Mouse (Mus musculus) thymus, adult 2 months (tissue): Measurements from ENCODE around the gene Adarb2. TPM values are rescaled to one million over a fixed set of nuclear protein-coding genes. Genes with fewer than 3 reads are reported as not detected.

Source experiments
- DNase-seq: peaks from one replicate; pipeline ENCODE4 v3.0.0; 2021
- H3K27ac ChIP-seq: fragments of 200-500 bp; 2 replicates; pipeline ENCODE4 v1.5.1; 2012; ENCODE audit warnings: low read length, control low read depth; ENCODE audit not compliant: control insufficient read depth, insufficient read depth
- H3K27me3 ChIP-seq: fragments of 200-500 bp; 2 replicates; pipeline ENCODE4 v1.6.1; 2012; ENCODE audit warnings: mild to moderate bottlenecking, low read length, moderate library complexity, mixed read lengths; ENCODE audit not compliant: control insufficient read depth, insufficient read depth
- H3K36me3 ChIP-seq: fragments of 200-500 bp; 2 replicates; pipeline ENCODE4 v1.6.1; 2012; ENCODE audit warnings: mild to moderate bottlenecking, low read length, moderate library complexity; ENCODE audit not compliant: control insufficient read depth, insufficient read depth
- H3K4me1 ChIP-seq: fragments of 200-500 bp; replicated peaks from 2 replicates; pipeline ENCODE4 v1.6.1; 2012; ENCODE audit warnings: low read length; ENCODE audit not compliant: control insufficient read depth, insufficient read depth
- H3K4me3 ChIP-seq: fragments of 200-500 bp; 2 replicates; pipeline ENCODE4 v1.5.1; 2012; ENCODE audit warnings: mild to moderate bottlenecking, low read length, control low read depth, moderate library complexity; ENCODE audit not compliant: control insufficient read depth, insufficient read depth
- CTCF ChIP-seq: fragments of 200-500 bp; IDR thresholded peaks from 2 replicates; pipeline ENCODE4 v1.5.1; 2012; ENCODE audit warnings: mild to moderate bottlenecking, control low read depth, low read length, moderate library complexity, borderline replicate concordance; ENCODE audit not compliant: control insufficient read depth, poor library complexity, insufficient read depth; ENCODE audit errors: extremely low read depth
- POLR2A ChIP-seq: fragments of 200-500 bp; IDR thresholded peaks from 2 replicates; pipeline ENCODE4 v1.6.1; 2012; ENCODE audit warnings: mild to moderate bottlenecking, low read length, control low read depth, moderate library complexity; ENCODE audit not compliant: control insufficient read depth, poor library complexity, insufficient read depth; ENCODE audit errors: extremely low read depth
- WGBS: fragments of 180-500 bp; shearing (Covaris S2); methylation state at CpG from one replicate; pipeline ENCODE4 v1.1.7; 2018; 5-methylcytosine and 5-hydroxymethylcytosine counted together
- polyA plus RNA-seq: library from polyadenylated mRNA; depleted of rRNA; stranded (reverse); fragments of >200 nt; gene quantifications from 2 replicates; pipeline ENCODE4 v1.2.3, GENCODE M21; 2012

The Adarb2 gene
- polyA plus RNA-seq, 1 experiment, result not detected

GRCm38 (mm10) chr13:8365523-8365922 lies 162.9 kb downstream of the Adarb2 start:
- H3K36me3 ChIP-seq, result no peaks in the 10 kb centered on the region
- H3K4me3 ChIP-seq, result no peak overlapping the region
- H3K27ac ChIP-seq, result no peak overlapping the region
- DNase-seq, result no peak
- no peaks in the 10 kb centered on the region for H3K27me3 ChIP-seq
- no peak for TF ChIP-seq CTCF
- TF ChIP-seq POLR2A, result no peak
- WGBS, result 94% methylated on average over 1 of the region's 1 CpGs
- H3K4me1 ChIP-seq, result no peaks in the 10 kb centered on the region

DNA sequence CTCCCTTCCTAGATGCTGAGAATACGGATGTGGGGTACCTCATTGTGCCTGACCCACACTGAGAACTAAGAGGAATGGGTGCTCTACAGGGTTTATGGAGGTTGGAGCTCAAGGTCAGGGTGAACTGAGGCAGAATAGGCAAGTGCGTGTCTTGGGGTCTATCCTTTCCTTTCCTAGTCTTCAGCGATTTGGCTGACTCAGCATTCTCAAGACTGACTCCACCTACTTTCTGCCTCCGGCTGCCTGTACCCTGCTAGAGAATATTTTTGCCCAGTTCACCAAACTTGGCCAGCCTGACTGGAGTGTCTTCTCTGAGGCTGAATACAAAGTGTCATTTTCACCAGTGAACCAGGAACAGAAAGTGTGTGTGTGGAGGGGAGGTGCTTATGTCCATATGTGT lies 163.4 kb downstream of the Adarb2 start:
- no peak overlapping the region for H3K27ac ChIP-seq
- 91% methylated on average over 4 of the region's 4 CpGs for WGBS
- TF ChIP-seq CTCF, result no peak

GRCm38 (mm10) chr13:8369868-8370387 lies 167.3 kb downstream of the Adarb2 start:
- Histone ChIP-seq H3K36me3 (no peaks in the 10 kb centered on the region), H3K4me3 (no peak overlapping the region), H3K27me3 (no peaks in the 10 kb centered on the region), H3K4me1 (no peaks in the 10 kb centered on the region), H3K27ac (no peak overlapping the region)
- 96% methylated on average over 7 of the region's 7 CpGs for WGBS
- TF ChIP-seq POLR2A, result no peak
- TF ChIP-seq CTCF, result no peak
- no peak for DNase-seq

More for the DNA sequence above, 163.4 kb downstream of the Adarb2 start:
- H3K36me3 ChIP-seq, result no peaks in the 10 kb centered on the region
- H3K4me1 ChIP-seq, result no peaks in the 10 kb centered on the region
- DNase-seq, result no peak
- no peaks in the 10 kb centered on the region for H3K27me3 ChIP-seq
- H3K4me3 ChIP-seq, result no peak overlapping the region

- Histone ChIP-seq H3K27me3 (no peaks in the 10 kb centered on the region), H3K36me3 (no peaks in the 10 kb centered on the region), H3K4me1 (no peaks in the 10 kb centered on the region), H3K27ac (no peak overlapping the region), H3K4me3 (no peak overlapping the region)
- 10% methylated on average over 1 of the region's 1 CpGs for WGBS
- no peak for DNase-seq
- TF ChIP-seq CTCF (no peak), POLR2A (no peak)
Observed at GRCm38 (mm10) chr13:8388541-8388940, 185.9 kb downstream of the Adarb2 start.

DNA sequence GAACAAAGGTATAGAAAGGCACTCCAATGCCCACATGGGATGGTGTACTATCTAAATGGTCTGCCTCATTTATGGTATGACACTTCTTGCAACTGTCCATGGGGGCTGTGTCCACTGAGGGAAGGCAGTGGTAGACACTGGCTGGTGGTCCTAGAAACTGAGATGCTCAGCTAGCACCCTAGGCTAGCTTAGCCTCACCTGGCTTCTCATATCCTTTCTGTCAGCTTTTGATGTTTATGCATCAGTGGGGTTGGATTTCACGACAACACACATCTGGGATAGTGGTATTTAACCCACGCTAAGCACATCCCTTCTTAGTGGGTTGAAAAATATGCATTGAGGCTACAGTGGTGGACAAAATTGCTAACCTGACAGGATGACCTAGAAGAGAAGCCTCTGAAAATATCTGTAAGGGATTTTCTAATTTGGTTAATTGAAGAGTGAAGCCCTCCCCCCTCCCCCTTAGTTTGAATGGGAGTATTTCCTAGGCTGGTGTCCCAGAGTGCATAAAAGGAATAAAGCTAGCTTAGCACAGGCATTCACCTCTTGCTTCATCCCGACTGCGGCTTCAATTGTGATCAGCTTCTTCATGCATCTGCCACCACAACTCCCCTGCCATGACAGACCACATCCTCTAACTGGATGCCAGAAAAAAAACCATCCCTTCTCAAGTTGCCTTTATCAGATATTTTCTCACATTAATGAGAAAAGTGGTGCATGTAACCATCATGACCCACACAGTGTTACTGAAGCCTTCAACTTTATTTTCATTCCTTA lies 197.8 kb downstream of the Adarb2 start:
- H3K4me1 ChIP-seq, result peaks cover 5% of the 10 kb centered on the region; the same call in 1 of the 2 replicates
- H3K4me3 ChIP-seq, result no peak overlapping the region
- 8% methylated on average over 4 of the region's 4 CpGs for WGBS
- H3K27ac ChIP-seq, result no peak overlapping the region
- TF ChIP-seq POLR2A, result no peak
- TF ChIP-seq CTCF, result no peak
- DNase-seq, result no peak
- no peaks in the 10 kb centered on the region for H3K36me3 ChIP-seq
- no peaks in the 10 kb centered on the region for H3K27me3 ChIP-seq

GRCm38 (mm10) chr13:8402324-8402873 lies 199.7 kb downstream of the Adarb2 start:
- H3K27ac ChIP-seq, result no peak overlapping the region
- no peaks in the 10 kb centered on the region for H3K36me3 ChIP-seq
- H3K27me3 ChIP-seq, result no peaks in the 10 kb centered on the region
- peaks cover 5% of the 10 kb centered on the region; the same call in 1 of the 2 replicates for H3K4me1 ChIP-seq
- no peak overlapping the region for H3K4me3 ChIP-seq
- WGBS, result 86% methylated on average over 3 of the region's 3 CpGs
- no peak for TF ChIP-seq CTCF
- TF ChIP-seq POLR2A, result no peak
- no peak for DNase-seq

DNA sequence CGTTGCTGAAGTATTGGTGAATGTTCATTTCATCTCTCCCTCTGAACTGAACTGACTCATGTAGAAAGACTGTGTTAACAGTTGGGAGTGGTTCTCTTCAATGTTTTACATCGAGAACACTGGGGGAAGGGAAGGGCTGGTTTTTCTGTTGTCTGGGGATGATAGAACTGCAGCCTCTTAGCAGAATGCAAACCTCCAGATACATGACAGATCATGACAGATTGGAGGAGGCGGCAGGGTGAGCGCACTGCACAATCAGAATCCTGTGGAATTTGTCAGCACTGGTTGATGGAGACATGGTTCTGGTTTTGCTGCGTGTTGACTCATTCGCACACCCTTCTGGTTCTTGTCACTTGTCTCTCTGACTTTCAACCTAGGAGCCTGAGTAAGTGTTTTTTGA lies 203.4 kb downstream of the Adarb2 start:
- no peak overlapping the region for H3K27ac ChIP-seq
- H3K4me1 ChIP-seq, result no peaks in the 10 kb centered on the region
- H3K4me3 ChIP-seq, result no peak overlapping the region
- no peaks in the 10 kb centered on the region for H3K27me3 ChIP-seq
- H3K36me3 ChIP-seq, result no peaks in the 10 kb centered on the region
- no peak for DNase-seq
- TF ChIP-seq POLR2A (no peak), CTCF (no peak)
- 84% methylated on average over 6 of the region's 6 CpGs for WGBS
